Mouse (Mus musculus) intestine, embryonic 15.5 days (tissue): ENCODE data around the gene Rad51c. TPM values are rescaled to one million over a fixed set of nuclear protein-coding genes. Genes with fewer than 3 reads are reported as not detected.

ENCODE experiments used
- ATAC-seq: fragments of 200-750 bp; cut with Nextera tagmentation; 2 replicates; pipeline ENCODE4 v1.8.0; 2017; ENCODE audit warnings: moderate TSS enrichment, moderate library complexity
- H3K27ac ChIP-seq: fragments of 300-500 bp; sonication (generic); 2 replicates; pipeline ENCODE4 v1.5.1; 2015; ENCODE audit warnings: mild to moderate bottlenecking, inconsistent platforms
- H3K27me3 ChIP-seq: fragments of 300-500 bp; sonication (generic); replicated peaks from 2 replicates; pipeline ENCODE4 v1.6.1; 2015; ENCODE audit warnings: inconsistent platforms
- H3K36me3 ChIP-seq: fragments of 300-500 bp; sonication (generic); 2 replicates; pipeline ENCODE4 v1.6.1; 2015; ENCODE audit warnings: inconsistent platforms
- H3K4me1 ChIP-seq: fragments of 300-500 bp; sonication (generic); replicated peaks from 2 replicates; pipeline ENCODE4 v1.6.1; 2015; ENCODE audit warnings: inconsistent platforms
- H3K4me2 ChIP-seq: fragments of 300-500 bp; sonication (generic); replicated peaks from 2 replicates; pipeline ENCODE4 v1.6.1; 2015; ENCODE audit warnings: mild to moderate bottlenecking, inconsistent platforms
- H3K4me3 ChIP-seq: fragments of 300-500 bp; sonication (generic); replicated peaks from 2 replicates; pipeline ENCODE4 v1.5.1; 2015; ENCODE audit warnings: inconsistent platforms
- H3K9ac ChIP-seq: fragments of 300-500 bp; sonication (generic); 2 replicates; pipeline ENCODE4 v1.6.1; 2015; ENCODE audit warnings: inconsistent platforms
- H3K9me3 ChIP-seq: fragments of 300-500 bp; sonication (generic); 2 replicates; pipeline ENCODE4 v1.6.1; 2016; ENCODE audit warnings: inconsistent platforms
- WGBS: fragments of 180-500 bp; shearing (Covaris S2); methylation state at CpG from one replicate; pipeline ENCODE4 v1.1.7; 2015; 5-methylcytosine and 5-hydroxymethylcytosine counted together
- polyA plus RNA-seq: library from polyadenylated mRNA; unstranded; fragments of >200 nt; fragmentation: Nextera tagmentation; extraction: Ambion mirVana; gene quantifications from 2 replicates; pipeline ENCODE4 v1.2.1, GENCODE M21; 2015

The Rad51c gene
- polyA plus RNA-seq, 1 experiment from 2014 or later: 7.0 TPM

- Histone ChIP-seq H3K27ac (no peak overlapping the region), H3K36me3 (no peaks in the 10 kb centered on the region), H3K4me1 (peaks cover 12% of the 10 kb centered on the region), H3K4me3 (no peak overlapping the region), H3K9me3 (no peaks in the 10 kb centered on the region), H3K4me2 (no peak overlapping the region), H3K27me3 (peaks cover 16% of the 10 kb centered on the region), H3K9ac (no peak overlapping the region)
- WGBS: 88% methylated on average over 1 of the region's 1 CpGs
- ATAC-seq: no peak
Measured at GRCm38 (mm10) chr11:87354861-87355260, 49.9 kb downstream of the Rad51c start.

GRCm38 (mm10) chr11:87353646-87354170 is 51.0 kb downstream of the Rad51c start:
- 81% methylated on average over 7 of the region's 7 CpGs for WGBS
- Histone ChIP-seq H3K27ac (no peak overlapping the region), H3K4me3 (no peak overlapping the region), H3K4me2 (no peak overlapping the region), H3K36me3 (no peaks in the 10 kb centered on the region), H3K4me1 (peaks cover 9% of the 10 kb centered on the region), H3K9ac (no peak overlapping the region), H3K27me3 (peaks cover 11% of the 10 kb centered on the region), H3K9me3 (no peaks in the 10 kb centered on the region)
- no peak for ATAC-seq

Other genes with a start within 250 kb of the Rad51c start
- 1.9 and 2.7 TPM in 2 replicates for gene Ppm1e, start 45.9 kb downstream of the Rad51c start, polyA plus RNA-seq
- gene Tex14, start 111 bp upstream of the Rad51c start, polyA plus RNA-seq: 0.37 and 0.96 TPM in 2 replicates
- gene Gm11492, start 161.7 kb upstream of the Rad51c start, polyA plus RNA-seq: not detected in 2 replicates
- 24.9 and 25.0 TPM in 2 replicates for gene Sept4, start 163.9 kb upstream of the Rad51c start, polyA plus RNA-seq
- 26.9 and 27.6 TPM in 2 replicates for gene Mtmr4, start 187.2 kb upstream of the Rad51c start, polyA plus RNA-seq
- gene Hsf5, start 212.2 kb upstream of the Rad51c start, polyA plus RNA-seq: 0.15 and 0.29 TPM in 2 replicates